Mouse (Mus musculus) heart, postnatal 0 days (tissue): Measurements from ENCODE around the gene Metrn. TPM values are rescaled to one million over a fixed set of nuclear protein-coding genes. Genes with fewer than 3 reads are reported as not detected.
A peak's percentile ranks its signal among the peaks of the same experiment; 100 is the strongest.

Experiments used
- ATAC-seq: fragments of 200-750 bp; cut with Nextera tagmentation; 2 replicates; pipeline ENCODE4 v1.8.0; 2017; ENCODE audit warnings: low read depth, moderate number of reproducible peaks, moderate library complexity; ENCODE audit not compliant: insufficient read depth
- DNase-seq: peaks from one replicate; pipeline ENCODE4 v3.0.0-alpha.2; 2016; ENCODE audit warnings: low spot score
- H3K27ac ChIP-seq: fragments of 300-500 bp; sonication (generic); 2 replicates; pipeline ENCODE4 v1.5.1; 2014; ENCODE audit warnings: low read depth, mild to moderate bottlenecking
- H3K27me3 ChIP-seq: fragments of 300-500 bp; sonication (generic); 2 replicates; pipeline ENCODE4 v1.6.1; 2014; ENCODE audit warnings: low read length, mixed read lengths; ENCODE audit not compliant: control insufficient read depth, insufficient read depth
- H3K36me3 ChIP-seq: fragments of 300-500 bp; sonication (generic); replicated peaks from 2 replicates; pipeline ENCODE4 v1.6.1; 2014; ENCODE audit warnings: low read length, mixed read lengths; ENCODE audit not compliant: control insufficient read depth, insufficient read depth
- H3K4me1 ChIP-seq: fragments of 300-500 bp; sonication (generic); 2 replicates; pipeline ENCODE4 v1.6.1; 2014; ENCODE audit warnings: antibody characterized with exemption; ENCODE audit not compliant: control insufficient read depth, insufficient read depth
- H3K4me2 ChIP-seq: fragments of 300-500 bp; sonication (generic); 2 replicates; pipeline ENCODE4 v1.6.1; 2014; ENCODE audit warnings: low read depth, mild to moderate bottlenecking, low read length, moderate library complexity
- H3K4me3 ChIP-seq: fragments of 300-500 bp; sonication (generic); 2 replicates; pipeline ENCODE4 v1.5.1; 2014; ENCODE audit warnings: low read depth, low read length
- H3K9ac ChIP-seq: fragments of 300-500 bp; sonication (generic); replicated peaks from 2 replicates; pipeline ENCODE4 v1.6.1; 2014; ENCODE audit warnings: low read depth, low read length, mixed read lengths
- H3K9me3 ChIP-seq: fragments of 300-500 bp; sonication (generic); replicated peaks from 2 replicates; pipeline ENCODE4 v1.6.1; 2016; ENCODE audit warnings: low read length; ENCODE audit not compliant: control insufficient read depth
- CTCF ChIP-seq: IDR thresholded peaks from 2 replicates; pipeline ENCODE4 v1.5.1; 2016; ENCODE audit warnings: antibody characterized with exemption, control low read depth, low read depth
- EP300 ChIP-seq: IDR thresholded peaks from 2 replicates; pipeline ENCODE4 v1.6.1; 2016; ENCODE audit warnings: antibody characterized with exemption, low read depth
- WGBS: fragments of 180-500 bp; shearing (Covaris S2); extraction: QIAGEN DNeasy Blood & Tissue Kit; methylation state at CpG from one replicate; pipeline ENCODE4 v1.1.7; 2014; 5-methylcytosine and 5-hydroxymethylcytosine counted together
- polyA plus RNA-seq: library from polyadenylated mRNA; unstranded; fragments of >200 nt; fragmentation: Nextera tagmentation; extraction: Ambion mirVana; gene quantifications from 2 replicates; pipeline ENCODE4 v1.2.1, GENCODE M21; 2015
- total RNA-seq: library from RNA; depleted of rRNA; stranded (reverse); fragments of >200 nt; gene quantifications from 2 replicates; pipeline ENCODE4 v1.2.3, GENCODE M21; 2014; ENCODE audit warnings: low replicate concordance

The Metrn gene
- total and polyA plus RNA-seq, 2 experiments from 2014 or later: 18.2 to 75.3 TPM

DNA sequence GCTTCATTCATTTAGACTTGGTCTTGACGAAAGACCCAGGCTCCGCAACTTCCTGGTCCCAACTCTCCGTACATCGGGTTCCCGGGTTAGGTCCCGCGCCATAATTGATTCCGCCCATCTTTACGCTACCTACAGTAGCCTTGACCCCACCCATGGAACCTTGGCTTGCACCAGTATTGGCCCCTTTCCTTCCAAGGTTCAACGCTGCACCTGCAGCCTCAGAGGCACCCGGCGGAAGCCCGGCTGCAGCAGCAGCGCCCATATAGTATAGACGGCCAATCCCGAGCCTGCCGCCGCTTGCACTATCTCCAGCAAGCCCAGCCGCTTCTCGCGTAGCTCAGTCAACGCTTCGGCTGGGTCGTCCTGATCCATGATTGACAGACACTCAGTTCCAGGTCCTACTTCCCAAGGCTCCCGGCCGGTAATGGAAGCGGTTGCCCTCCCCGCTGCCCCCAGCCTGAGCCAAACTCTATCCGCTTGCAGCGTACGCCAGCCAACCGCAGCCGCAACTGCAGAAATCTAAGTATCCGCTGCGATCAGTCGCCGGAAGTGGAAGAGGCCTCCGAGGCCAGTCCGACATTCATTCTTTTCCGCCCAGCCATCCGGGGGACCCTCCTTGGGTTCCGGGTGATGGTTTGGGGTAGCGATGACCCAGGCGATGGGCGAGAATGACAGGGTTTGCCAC is 5.0 kb downstream of the Metrn start:
- H3K4me1 ChIP-seq: peaks cover 19% of the 10 kb centered on the region; the same call in 1 of the 2 replicates
- TF ChIP-seq EP300 (no peak), CTCF (no peak)
- under 1% methylated on average over 45 of the region's 45 CpGs for WGBS

DNA sequence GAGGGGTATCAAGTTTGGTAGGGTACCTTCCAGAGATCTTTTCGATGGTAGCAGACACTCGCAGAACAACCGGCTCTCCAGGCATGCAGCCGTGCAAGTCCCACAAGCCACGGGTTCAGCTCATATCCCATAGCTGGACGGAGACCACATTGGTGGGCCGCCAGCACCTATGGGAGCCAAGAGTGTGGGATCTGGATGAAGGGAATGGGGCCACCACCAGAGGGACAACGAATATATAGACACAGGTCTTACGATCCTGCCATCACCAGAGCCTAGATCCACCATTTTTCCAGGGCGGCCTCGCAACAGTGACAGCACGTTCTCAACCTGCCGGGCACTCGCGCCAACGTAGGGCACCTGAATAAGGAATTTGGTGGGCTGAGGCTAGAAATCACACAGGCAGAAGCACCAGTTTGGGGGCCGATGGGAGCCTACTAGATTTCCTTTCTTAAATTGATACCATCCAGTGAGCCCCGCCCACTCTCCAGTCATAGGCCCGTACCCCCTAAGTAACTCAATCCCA is 5.6 kb downstream of the Metrn start:
- Histone ChIP-seq H3K27me3 (no peaks in the 10 kb centered on the region), H3K9me3 (no peaks in the 10 kb centered on the region), H3K4me1 (peaks cover 17% of the 10 kb centered on the region; the same call in 1 of the 2 replicates), H3K9ac (peak overlapping the region; percentile 81), H3K4me2 (peak overlapping the region; percentile 91), H3K4me3 (peak overlapping the region; percentile 83), H3K27ac (no peak overlapping the region), H3K36me3 (peaks cover 18% of the 10 kb centered on the region; the same call in 1 of the 2 replicates)
- TF ChIP-seq CTCF: no peak
- no peak for TF ChIP-seq EP300
- DNase-seq (no peak), ATAC-seq (no peak)
- 26% methylated on average over 19 of the region's 19 CpGs for WGBS

More for the DNA sequence above, 5.0 kb downstream of the Metrn start:
- peak; percentile 74 for ATAC-seq
- H3K27ac ChIP-seq: peak overlapping the region; percentile 92
- H3K9ac ChIP-seq: peak overlapping the region; percentile 81
- no peaks in the 10 kb centered on the region for H3K9me3 ChIP-seq
- H3K4me3 ChIP-seq: peak overlapping the region; percentile 83
- peaks cover 18% of the 10 kb centered on the region; the same call in 1 of the 2 replicates for H3K36me3 ChIP-seq
- peak overlapping the region; percentile 91 for H3K4me2 ChIP-seq
- peak; percentile 66 for DNase-seq
- H3K27me3 ChIP-seq: no peaks in the 10 kb centered on the region

DNA sequence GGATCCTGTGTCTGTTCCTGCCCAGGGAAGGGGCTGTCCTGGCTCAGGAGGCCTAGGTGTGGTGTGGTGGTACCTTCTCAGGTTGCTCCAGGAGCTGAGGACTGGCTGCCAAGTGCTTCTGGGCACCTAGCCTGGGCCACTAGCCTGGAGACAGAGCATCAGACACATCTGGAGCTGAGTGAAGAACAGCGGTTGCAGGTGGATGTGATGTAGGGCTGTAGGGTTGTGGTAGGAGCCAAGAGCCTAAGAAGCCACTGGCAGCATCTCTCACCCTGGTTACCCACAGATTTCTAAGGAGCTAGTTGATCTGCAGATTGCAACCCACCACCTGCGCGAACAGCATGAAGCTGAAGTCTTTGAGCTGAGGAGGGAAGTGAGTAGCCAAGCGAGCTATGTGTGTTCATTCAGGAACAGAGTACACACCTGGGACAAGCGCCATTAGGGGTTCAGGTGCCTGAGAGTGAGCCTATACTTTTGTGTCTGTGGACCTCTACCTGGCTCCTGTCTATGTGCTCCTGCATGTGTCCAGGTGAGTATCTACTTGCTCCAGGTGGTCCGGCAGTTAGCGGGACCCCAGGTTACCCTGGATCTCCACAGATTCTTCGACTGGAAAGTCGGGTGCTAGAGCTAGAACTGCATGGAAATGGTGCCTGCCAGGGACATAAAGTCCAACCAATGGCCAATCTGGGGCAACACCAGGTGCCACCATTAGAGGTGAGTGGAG is 10.0 kb downstream of the Metrn start:
- no peaks in the 10 kb centered on the region for H3K27me3 ChIP-seq
- WGBS: 89% methylated on average over 9 of the region's 9 CpGs
- no peak overlapping the region for H3K9ac ChIP-seq
- peaks cover 28% of the 10 kb centered on the region for H3K36me3 ChIP-seq
- no peak overlapping the region for H3K4me3 ChIP-seq
- DNase-seq (no peak), ATAC-seq (no peak)
- H3K4me2 ChIP-seq: no peak overlapping the region
- H3K9me3 ChIP-seq: no peaks in the 10 kb centered on the region
- H3K27ac ChIP-seq: no peak overlapping the region
- peaks cover 10% of the 10 kb centered on the region for H3K4me1 ChIP-seq
- TF ChIP-seq EP300 (no peak), CTCF (no peak)

DNA sequence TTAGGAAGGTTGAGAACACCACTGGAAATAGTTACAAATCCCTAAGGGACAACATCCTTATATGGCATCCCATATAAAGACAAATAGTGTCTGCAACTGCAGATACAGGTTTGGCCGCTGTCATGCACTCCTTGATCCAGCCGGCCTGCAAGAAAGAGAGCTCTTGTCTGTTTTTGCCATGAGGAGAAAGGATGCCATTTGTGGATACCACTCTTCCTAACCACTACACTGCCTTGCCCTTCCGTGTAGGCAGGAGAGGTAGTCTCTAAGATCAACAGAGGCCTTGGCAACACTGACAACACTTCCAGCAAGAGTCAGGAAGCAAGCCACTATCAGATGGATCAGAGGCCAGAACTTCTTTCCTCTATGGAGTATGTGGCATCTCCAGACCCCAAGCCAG is 10.7 kb downstream of the Metrn start, which contains the start of gene Ccdc78:
Ccdc78 (plus strand) TSS at position 301 of the 400 bp plus-strand sequence.
- H3K9me3 ChIP-seq: no peaks in the 10 kb centered on the region
- H3K4me3 ChIP-seq: peak within 1 kb of the TSS; percentile 71
- 71% methylated on average over 3 of the region's 3 CpGs for WGBS
- DNase-seq: no peak
- H3K36me3 ChIP-seq: peaks cover 35% of the 10 kb centered on the region
- no peaks in the 10 kb centered on the region for H3K27me3 ChIP-seq
- peaks cover 10% of the 10 kb centered on the region for H3K4me1 ChIP-seq
- H3K4me2 ChIP-seq: peak within 1 kb of the TSS; percentile 84
- H3K27ac ChIP-seq: peak within 1 kb of the TSS; percentile 61; the same call in 1 of the 2 replicates
- H3K9ac ChIP-seq: peak within 1 kb of the TSS; percentile 55; the same call in 1 of the 2 replicates
- no peak for ATAC-seq
- TF ChIP-seq EP300 (no peak), CTCF (no peak)

DNA sequence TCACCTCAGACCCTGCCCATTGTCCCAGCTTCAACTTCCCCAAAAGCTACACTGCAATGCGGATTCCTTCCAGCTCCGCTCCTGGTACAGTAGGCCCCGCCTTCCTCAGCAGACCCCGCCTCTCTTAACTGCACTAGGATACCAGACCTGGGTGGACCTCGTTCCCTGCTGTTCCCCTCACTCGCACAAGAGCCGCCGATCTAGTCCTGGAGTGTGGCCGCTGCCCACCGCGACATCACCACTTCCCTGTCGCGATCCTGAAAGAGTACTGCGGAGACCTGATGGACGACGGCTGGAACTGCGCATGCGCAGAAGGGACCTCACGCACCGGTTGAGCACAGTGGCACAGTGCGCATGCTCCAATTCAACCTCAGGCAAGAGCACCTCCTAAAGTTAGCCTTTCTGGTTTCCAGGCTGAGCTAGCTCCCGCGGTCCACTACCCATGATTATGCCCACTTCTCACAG is 11.6 kb downstream of the Metrn start, which contains the start of gene Haghl:
Haghl (minus strand) TSS at position 393 of the 465 bp plus-strand sequence.
- peaks cover 10% of the 10 kb centered on the region for H3K4me1 ChIP-seq
- peak within 1 kb of the TSS; percentile 71 for H3K4me3 ChIP-seq
- DNase-seq (peak; percentile 95), ATAC-seq (peak; percentile 84)
- under 1% methylated on average over 23 of the region's 23 CpGs for WGBS
- peak within 1 kb of the TSS; percentile 84 for H3K4me2 ChIP-seq
- TF ChIP-seq CTCF (no peak), EP300 (no peak)
- H3K9me3 ChIP-seq: no peaks in the 10 kb centered on the region
- peak within 1 kb of the TSS; percentile 55 for H3K9ac ChIP-seq
- peak within 1 kb of the TSS; percentile 61; the same call in 1 of the 2 replicates for H3K27ac ChIP-seq
- peaks cover 42% of the 10 kb centered on the region for H3K36me3 ChIP-seq
- H3K27me3 ChIP-seq: no peaks in the 10 kb centered on the region
